Mouse (Mus musculus) G1E-ER4 (cell line): ENCODE measurements around the gene Vwa5b2. TPM values are rescaled to one million over a fixed set of nuclear protein-coding genes. Genes with fewer than 3 reads are reported as not detected.

ENCODE experiments used
- GATA1 ChIP-seq: IDR thresholded peaks from one replicate; pipeline ENCODE4 v1.8.0; 2012; ENCODE audit warnings: low read length, inconsistent platforms
- polyA plus RNA-seq: library from polyadenylated mRNA; stranded (reverse); fragments of >175 nt; gene quantifications from 2 replicates; pipeline ENCODE4 v1.2.3, GENCODE M21; 2012

Gene Vwa5b2
- polyA plus RNA-seq, 1 experiment: 0.13 TPM

GRCm38 (mm10) chr16:20628871-20629391 is 39.7 kb downstream of the Vwa5b2 start:
- TF ChIP-seq GATA1: no peak

GRCm38 (mm10) chr16:20629731-20630634 is 40.7 kb downstream of the Vwa5b2 start, which contains the start of gene Ece2:
Gene Ece2, plus strand, starts transcription at chr16:20629828.
- no peak for TF ChIP-seq GATA1

GRCm38 (mm10) chr16:20637410-20637809 is 48.1 kb downstream of the Vwa5b2 start:
- TF ChIP-seq GATA1: no peak

- TF ChIP-seq GATA1: no peak
Observed at GRCm38 (mm10) chr16:20638367-20638766, 49.1 kb downstream of the Vwa5b2 start.

GRCm38 (mm10) chr16:20642161-20642560 is 52.9 kb downstream of the Vwa5b2 start:
- no peak for TF ChIP-seq GATA1

GRCm38 (mm10) chr16:20643911-20644310 is 54.6 kb downstream of the Vwa5b2 start:
- TF ChIP-seq GATA1: no peak

- TF ChIP-seq GATA1: no peak
Observed at GRCm38 (mm10) chr16:20651076-20651946, 62.0 kb downstream of the Vwa5b2 start, which contains the start of gene Psmd2. Gene Psmd2, plus strand, starts transcription at chr16:20651652.

- TF ChIP-seq GATA1: no peak
Observed at GRCm38 (mm10) chr16:20651947-20652310, 62.7 kb downstream of the Vwa5b2 start.

- no peak for TF ChIP-seq GATA1
Observed at GRCm38 (mm10) chr16:20653315-20653714, 64.0 kb downstream of the Vwa5b2 start.

Other genes starting within 250 kb of the Vwa5b2 start
- gene Abcc5, start 163.1 kb upstream of the Vwa5b2 start, polyA plus RNA-seq: 5.3 and 6.1 TPM in 2 replicates
- 37.0 and 41.0 TPM in 2 replicates for gene Eif2b5, start 90.7 kb upstream of the Vwa5b2 start, polyA plus RNA-seq
- gene Dvl3, start 72.5 kb upstream of the Vwa5b2 start, polyA plus RNA-seq: 27.3 and 29.1 TPM in 2 replicates
- 66.4 and 77.9 TPM in 2 replicates for gene Ap2m1, start 54.0 kb upstream of the Vwa5b2 start, polyA plus RNA-seq
- 31.7 and 40.6 TPM in 2 replicates for gene Abcf3, start 40.9 kb upstream of the Vwa5b2 start, polyA plus RNA-seq
- 4.2 and 14.3 TPM in 2 replicates for gene Eef1akmt4, start 22.1 kb downstream of the Vwa5b2 start, polyA plus RNA-seq
- not detected in 2 replicates for gene Gm49333, start 22.1 kb downstream of the Vwa5b2 start, polyA plus RNA-seq
- 11.5 and 15.2 TPM in 2 replicates for gene Alg3, start 22.3 kb downstream of the Vwa5b2 start, polyA plus RNA-seq
- 0.71 and 0.84 TPM in 2 replicates for gene Camk2n2, start 31.8 kb downstream of the Vwa5b2 start, polyA plus RNA-seq
- gene Ece2, start 40.4 kb downstream of the Vwa5b2 start, polyA plus RNA-seq: not detected in 2 replicates
- gene Psmd2, start 62.2 kb downstream of the Vwa5b2 start, polyA plus RNA-seq: 341 and 527 TPM in 2 replicates
- gene Eif4g1, start 78.8 kb downstream of the Vwa5b2 start, polyA plus RNA-seq: 1,202 and 1,405 TPM in 2 replicates
- 8.3 and 10.6 TPM in 2 replicates for gene Fam131a, start 103.8 kb downstream of the Vwa5b2 start, polyA plus RNA-seq
- 3.3 and 6.9 TPM in 2 replicates for gene Polr2h, start 128.2 kb downstream of the Vwa5b2 start, polyA plus RNA-seq
- gene Clcn2, start 128.3 kb downstream of the Vwa5b2 start, polyA plus RNA-seq: 20.2 and 45.4 TPM in 2 replicates
- gene Chrd, start 143.7 kb downstream of the Vwa5b2 start, polyA plus RNA-seq: not detected in 2 replicates
- gene Thpo, start 145.0 kb downstream of the Vwa5b2 start, polyA plus RNA-seq: not detected in 2 replicates